Mouse (Mus musculus): Measurements from ENCODE around the gene Simc1.

Simc1 gene

GRCm38 (mm10) chr13:54548036-54548435 lies 44.5 kb downstream of the Simc1 start:
- DNase-seq (ENCODE audit: low spot score): no peak

GRCm38 (mm10) chr13:54556176-54556575 lies 52.6 kb downstream of the Simc1 start:
- no peak for DNase-seq (ENCODE audit: low spot score)

- no peak for DNase-seq (ENCODE audit: low spot score)
Observed at GRCm38 (mm10) chr13:54556796-54557195, 53.2 kb downstream of the Simc1 start.

- DNase-seq (ENCODE audit: low spot score): no peak
Observed at GRCm38 (mm10) chr13:54557652-54558051, 54.1 kb downstream of the Simc1 start.

- no peak for DNase-seq (ENCODE audit: low spot score)
Observed at GRCm38 (mm10) chr13:54559656-54560055, 56.1 kb downstream of the Simc1 start.

- no peak for DNase-seq (ENCODE audit: low spot score)
Observed at GRCm38 (mm10) chr13:54560608-54561007, 57.0 kb downstream of the Simc1 start.

- DNase-seq (ENCODE audit: low spot score): no peak
Observed at GRCm38 (mm10) chr13:54562562-54562961, 59.0 kb downstream of the Simc1 start.

- no peak for DNase-seq (ENCODE audit: low spot score)
Observed at GRCm38 (mm10) chr13:54564232-54565200, 60.9 kb downstream of the Simc1 start.

GRCm38 (mm10) chr13:54565201-54565581 lies 61.6 kb downstream of the Simc1 start, which contains the start of gene 4833439L19Rik:
Gene 4833439L19Rik, minus strand, starts transcription at chr13:54565435.
- DNase-seq (ENCODE audit: low spot score): peak; percentile 87

- DNase-seq (ENCODE audit: low spot score): no peak
Observed at GRCm38 (mm10) chr13:54565594-54566345, 62.2 kb downstream of the Simc1 start.

GRCm38 (mm10) chr13:54568380-54568779 lies 64.8 kb downstream of the Simc1 start:
- DNase-seq (ENCODE audit: low spot score): no peak

GRCm38 (mm10) chr13:54569282-54569681 lies 65.7 kb downstream of the Simc1 start:
- no peak for DNase-seq (ENCODE audit: low spot score)

GRCm38 (mm10) chr13:54570736-54571135 lies 67.2 kb downstream of the Simc1 start:
- DNase-seq (ENCODE audit: low spot score): peak; percentile 48

- no peak for DNase-seq (ENCODE audit: low spot score)
Observed at GRCm38 (mm10) chr13:54571637-54572036, 68.1 kb downstream of the Simc1 start.

GRCm38 (mm10) chr13:54572621-54573020 lies 69.0 kb downstream of the Simc1 start:
- DNase-seq (ENCODE audit: low spot score): no peak

GRCm38 (mm10) chr13:54574854-54575481 lies 71.4 kb downstream of the Simc1 start, which contains the start of gene Arl10:
Gene Arl10, plus strand, starts transcription at chr13:54575015.
- DNase-seq (ENCODE audit: low spot score): peak; percentile 69

GRCm38 (mm10) chr13:54575489-54575888 lies 71.9 kb downstream of the Simc1 start:
- no peak for DNase-seq (ENCODE audit: low spot score)

- DNase-seq (ENCODE audit: low spot score): no peak
Observed at GRCm38 (mm10) chr13:54577652-54578507, 74.3 kb downstream of the Simc1 start.

GRCm38 (mm10) chr13:54581385-54581784 lies 77.8 kb downstream of the Simc1 start:
- no peak for DNase-seq (ENCODE audit: low spot score)

- DNase-seq (ENCODE audit: low spot score): no peak
Observed at GRCm38 (mm10) chr13:54582126-54582525, 78.5 kb downstream of the Simc1 start.

GRCm38 (mm10) chr13:54582860-54583259 lies 79.3 kb downstream of the Simc1 start:
- no peak for DNase-seq (ENCODE audit: low spot score)
